Mouse (Mus musculus): ENCODE data around the gene Ctdspl. TPM values are rescaled to one million over a fixed set of nuclear protein-coding genes. Genes with fewer than 3 reads are reported as not detected.

The Ctdspl gene
- polyA plus RNA-seq, 1 experiment: 29.3 TPM

GRCm38 (mm10) chr9:118964263-118965034 is 38.2 kb downstream of the Ctdspl start:
- Histone ChIP-seq H3K36me3 (ENCODE audit: control insufficient read depth, insufficient read depth, low read length) (peaks cover 2% of the 10 kb centered on the region; the same call in 1 of the 2 replicates), H3K4me3 (ENCODE audit: low read depth, low read length) (no peak overlapping the region), H3K4me1 (ENCODE audit: control insufficient read depth, insufficient read depth, insufficient read length, low read length) (no peaks in the 10 kb centered on the region), H3K27me3 (ENCODE audit: control insufficient read depth, insufficient read depth, low read length) (no peaks in the 10 kb centered on the region), H3K27ac (ENCODE audit: insufficient read depth, low read depth, low read length) (no peak overlapping the region)
- 63% methylated on average over 18 of the region's 18 CpGs for WGBS
- TF ChIP-seq CTCF (IDR thresholded peaks at IDR 0.05; ENCODE audit: extremely low read depth, insufficient read length, insufficient replicate concordance, low read depth, low read length) (no peak), POLR2A (IDR thresholded peaks at IDR 0.05; ENCODE audit: low read depth, low read length) (no peak)

DNA sequence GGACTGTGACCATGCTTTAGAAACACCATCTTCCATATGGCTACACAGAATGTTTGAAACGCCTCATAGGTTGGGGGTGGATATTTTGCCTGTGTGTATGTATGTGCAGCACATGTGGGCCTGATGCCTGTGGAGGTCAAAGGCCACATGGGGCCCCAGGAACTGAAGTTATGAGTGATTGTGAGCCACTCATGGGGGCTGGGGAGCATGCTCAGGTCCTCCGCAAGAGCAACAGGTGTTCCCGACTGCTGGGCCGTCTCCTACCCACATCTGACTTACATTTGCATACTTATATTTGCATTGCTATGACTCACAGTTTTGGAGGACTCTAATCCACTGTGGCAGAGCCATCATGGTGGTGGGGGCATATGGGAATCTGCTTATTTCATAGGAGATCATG is 43.6 kb downstream of the Ctdspl start:
- Histone ChIP-seq H3K4me1 (ENCODE audit: control insufficient read depth, insufficient read depth, insufficient read length, low read length) (peaks cover 16% of the 10 kb centered on the region), H3K36me3 (ENCODE audit: control insufficient read depth, insufficient read depth, low read length) (peaks cover 2% of the 10 kb centered on the region; the same call in 1 of the 2 replicates), H3K4me3 (ENCODE audit: low read depth, low read length) (no peak overlapping the region), H3K27ac (ENCODE audit: insufficient read depth, low read depth, low read length) (no peak overlapping the region), H3K27me3 (ENCODE audit: control insufficient read depth, insufficient read depth, low read length) (no peaks in the 10 kb centered on the region)
- 86% methylated on average over 4 of the region's 4 CpGs for WGBS
- TF ChIP-seq POLR2A (IDR thresholded peaks at IDR 0.05; ENCODE audit: low read depth, low read length) (no peak), CTCF (IDR thresholded peaks at IDR 0.05; ENCODE audit: extremely low read depth, insufficient read length, insufficient replicate concordance, low read depth, low read length) (no peak)

DNA sequence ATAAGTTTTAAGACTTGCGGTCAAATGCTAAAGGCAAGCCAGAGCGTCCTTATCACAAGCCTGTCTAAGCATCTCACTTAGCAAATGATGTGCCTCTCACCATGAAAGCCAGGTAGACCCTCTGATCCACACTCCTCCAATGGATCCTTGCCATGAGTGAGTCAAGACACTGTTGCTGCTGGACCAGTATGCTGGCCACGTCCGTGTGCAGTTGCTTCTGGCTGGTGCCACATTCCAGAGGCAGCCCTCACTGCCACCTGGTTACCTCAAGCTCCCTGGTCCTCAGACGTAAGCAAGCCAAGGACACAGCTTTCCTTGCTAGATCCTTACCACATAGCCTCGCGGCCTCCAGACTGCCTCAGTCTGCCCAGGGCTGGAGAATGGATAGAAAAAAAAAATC is 46.8 kb downstream of the Ctdspl start:
- TF ChIP-seq CTCF (IDR thresholded peaks at IDR 0.05; ENCODE audit: extremely low read depth, insufficient read length, insufficient replicate concordance, low read depth, low read length) (no peak), POLR2A (IDR thresholded peaks at IDR 0.05; ENCODE audit: low read depth, low read length) (no peak)
- Histone ChIP-seq H3K4me3 (ENCODE audit: low read depth, low read length) (no peak overlapping the region), H3K27me3 (ENCODE audit: control insufficient read depth, insufficient read depth, low read length) (no peaks in the 10 kb centered on the region), H3K27ac (ENCODE audit: insufficient read depth, low read depth, low read length) (no peak overlapping the region), H3K4me1 (ENCODE audit: control insufficient read depth, insufficient read depth, insufficient read length, low read length) (peaks cover 16% of the 10 kb centered on the region), H3K36me3 (ENCODE audit: control insufficient read depth, insufficient read depth, low read length) (no peaks in the 10 kb centered on the region)
- WGBS: 91% methylated on average over 7 of the region's 7 CpGs

DNA sequence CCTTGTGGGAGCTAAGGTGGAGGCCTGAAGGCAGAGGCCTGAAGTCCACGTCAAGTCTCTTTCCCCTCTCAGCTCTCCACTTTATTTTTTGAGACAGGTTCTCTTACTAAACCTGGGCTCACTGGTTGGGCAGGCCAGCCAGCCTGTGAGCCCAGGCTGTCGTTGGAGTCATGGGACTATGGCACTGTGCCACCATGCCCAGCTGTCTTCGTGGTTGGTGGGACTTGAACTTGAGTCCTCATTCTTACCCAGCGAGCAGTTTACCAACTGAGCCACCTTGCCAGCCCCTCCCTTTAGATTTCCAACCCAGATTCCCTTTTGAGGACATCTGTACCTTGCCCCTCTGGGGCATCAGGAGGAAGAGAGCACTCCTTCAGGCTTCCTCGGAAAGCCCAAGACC is 47.3 kb downstream of the Ctdspl start:
- Histone ChIP-seq H3K27ac (ENCODE audit: insufficient read depth, low read depth, low read length) (no peak overlapping the region), H3K27me3 (ENCODE audit: control insufficient read depth, insufficient read depth, low read length) (no peaks in the 10 kb centered on the region), H3K4me1 (ENCODE audit: control insufficient read depth, insufficient read depth, insufficient read length, low read length) (peaks cover 16% of the 10 kb centered on the region), H3K4me3 (ENCODE audit: low read depth, low read length) (no peak overlapping the region), H3K36me3 (ENCODE audit: control insufficient read depth, insufficient read depth, low read length) (no peaks in the 10 kb centered on the region)
- WGBS: 29% methylated on average over 5 of the region's 5 CpGs
- TF ChIP-seq CTCF (IDR thresholded peaks at IDR 0.05; ENCODE audit: extremely low read depth, insufficient read length, insufficient replicate concordance, low read depth, low read length) (no peak), POLR2A (IDR thresholded peaks at IDR 0.05; ENCODE audit: low read depth, low read length) (no peak)

DNA sequence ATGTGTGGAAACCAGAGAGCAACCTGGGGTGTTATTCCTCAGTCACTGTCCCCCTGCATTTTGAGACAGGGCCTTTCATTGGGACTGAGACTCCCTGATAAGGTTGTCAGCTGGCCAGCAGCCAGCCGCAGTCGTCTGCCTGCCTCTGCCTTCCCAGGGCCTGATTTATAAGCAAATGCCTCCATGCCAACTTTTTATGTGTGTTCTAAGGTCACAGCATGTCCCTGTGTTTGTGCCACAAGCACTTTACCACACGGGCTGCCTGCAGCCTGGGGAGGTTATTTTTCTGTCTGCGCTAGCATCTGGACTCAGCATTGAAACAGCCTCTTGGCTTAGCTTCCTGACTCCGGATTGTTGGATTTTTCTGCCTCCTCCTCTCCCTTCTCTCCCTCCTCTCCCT is 47.9 kb downstream of the Ctdspl start:
- Histone ChIP-seq H3K27me3 (ENCODE audit: control insufficient read depth, insufficient read depth, low read length) (no peaks in the 10 kb centered on the region), H3K4me3 (ENCODE audit: low read depth, low read length) (no peak overlapping the region), H3K4me1 (ENCODE audit: control insufficient read depth, insufficient read depth, insufficient read length, low read length) (peaks cover 16% of the 10 kb centered on the region), H3K27ac (ENCODE audit: insufficient read depth, low read depth, low read length) (no peak overlapping the region), H3K36me3 (ENCODE audit: control insufficient read depth, insufficient read depth, low read length) (no peaks in the 10 kb centered on the region)
- WGBS: 17% methylated on average over 5 of the region's 5 CpGs
- TF ChIP-seq POLR2A (IDR thresholded peaks at IDR 0.05; ENCODE audit: low read depth, low read length): no peak
- no peak for TF ChIP-seq CTCF (IDR thresholded peaks at IDR 0.05; ENCODE audit: extremely low read depth, insufficient read length, insufficient replicate concordance, low read depth, low read length)

DNA sequence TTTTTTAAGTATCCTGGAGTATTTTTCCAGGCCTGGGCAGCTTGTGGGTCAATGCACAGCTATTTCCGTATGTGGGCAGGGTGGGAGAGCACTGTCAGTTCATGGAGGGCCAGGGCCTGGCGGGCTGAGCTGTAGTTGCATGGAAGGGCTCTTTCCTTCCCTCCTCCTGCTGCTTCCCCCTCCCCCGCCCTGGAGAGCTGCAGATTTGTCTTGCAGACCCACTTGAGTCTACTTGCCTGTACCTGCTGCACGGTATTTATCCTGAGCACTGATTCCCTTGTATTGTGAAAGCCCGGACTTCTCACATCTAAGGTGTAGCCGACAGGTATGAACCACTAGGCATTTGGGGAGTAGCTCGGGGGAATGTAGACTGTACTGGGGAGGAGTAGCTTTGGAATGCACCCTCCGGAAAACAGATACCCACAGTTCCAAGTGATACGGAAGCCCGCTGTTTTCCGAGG is 49.0 kb downstream of the Ctdspl start:
- H3K27me3 ChIP-seq (ENCODE audit: control insufficient read depth, insufficient read depth, low read length): no peaks in the 10 kb centered on the region
- peaks cover 18% of the 10 kb centered on the region for H3K4me1 ChIP-seq (ENCODE audit: control insufficient read depth, insufficient read depth, insufficient read length, low read length)
- H3K4me3 ChIP-seq (ENCODE audit: low read depth, low read length): no peak overlapping the region
- no peak overlapping the region for H3K27ac ChIP-seq (ENCODE audit: insufficient read depth, low read depth, low read length)
- WGBS: 77% methylated on average over 11 of the region's 11 CpGs
- TF ChIP-seq CTCF (IDR thresholded peaks at IDR 0.05; ENCODE audit: extremely low read depth, insufficient read length, insufficient replicate concordance, low read depth, low read length) (no peak), POLR2A (IDR thresholded peaks at IDR 0.05; ENCODE audit: low read depth, low read length) (no peak)
- H3K36me3 ChIP-seq (ENCODE audit: control insufficient read depth, insufficient read depth, low read length): no peaks in the 10 kb centered on the region

GRCm38 (mm10) chr9:118975758-118976157 is 49.5 kb downstream of the Ctdspl start:
- Histone ChIP-seq H3K36me3 (ENCODE audit: control insufficient read depth, insufficient read depth, low read length) (no peaks in the 10 kb centered on the region), H3K27me3 (ENCODE audit: control insufficient read depth, insufficient read depth, low read length) (no peaks in the 10 kb centered on the region), H3K4me3 (ENCODE audit: low read depth, low read length) (no peak overlapping the region), H3K27ac (ENCODE audit: insufficient read depth, low read depth, low read length) (no peak overlapping the region), H3K4me1 (ENCODE audit: control insufficient read depth, insufficient read depth, insufficient read length, low read length) (peaks cover 18% of the 10 kb centered on the region)
- TF ChIP-seq POLR2A (IDR thresholded peaks at IDR 0.05; ENCODE audit: low read depth, low read length) (no peak), CTCF (IDR thresholded peaks at IDR 0.05; ENCODE audit: extremely low read depth, insufficient read length, insufficient replicate concordance, low read depth, low read length) (no peak)
- WGBS: 60% methylated on average over 9 of the region's 9 CpGs

Data from small intestine, adult 2 months (tissue).